Mouse (Mus musculus) neutrophil, adult 65 days (primary cell): ENCODE measurements around the gene Gucy1b2. TPM values are rescaled to one million over a fixed set of nuclear protein-coding genes. Genes with fewer than 3 reads are reported as not detected.

ENCODE experiments used
- total RNA-seq: library from RNA; stranded (reverse); gene quantifications from 2 replicates; pipeline ENCODE4 v1.2.4, GENCODE M21; 2023

The Gucy1b2 gene
- total RNA-seq = not detected in 2 replicates

GRCm38 (mm10) chr14:62456239-62456747, at the start of gene Gucy1b2:
Gene Gucy1b2, minus strand, starts transcription at chr14:62456289.

Other genes starting within 250 kb of the Gucy1b2 start
- gene Rnaseh2b, start 163.7 kb downstream of the Gucy1b2 start, total RNA-seq = 25.0 and 27.2 TPM in 2 replicates
- not detected in 2 replicates for gene Dleu7, start 163.2 kb downstream of the Gucy1b2 start, total RNA-seq
- not detected in 2 replicates for gene Fam124a, start 99.4 kb upstream of the Gucy1b2 start, total RNA-seq
- gene Gm4131, start 110.6 kb upstream of the Gucy1b2 start, total RNA-seq = not detected in 2 replicates
- gene Serpine3, start 207.4 kb upstream of the Gucy1b2 start, total RNA-seq = not detected in 2 replicates